Mouse (Mus musculus) CD8-positive naive resting alpha-beta T cell, adult 2 months (primary cell): ENCODE results near the gene Slc9a1.

Experiments used
- DNase-seq, 2 experiments: peaks; one replicate each; pipeline ENCODE4 v3.0.0; 2022; ENCODE audit warnings: low read depth in 2 of 2, low spot score in 2 of 2

Gene Slc9a1

GRCm38 (mm10) chr4:133372278-133372665 is 2.8 kb downstream of the Slc9a1 start:
- DNase-seq: no peak

GRCm38 (mm10) chr4:133374011-133374410 is 4.5 kb downstream of the Slc9a1 start:
- DNase-seq: no peak

GRCm38 (mm10) chr4:133375812-133376577 is 6.5 kb downstream of the Slc9a1 start:
- no peak for DNase-seq

- DNase-seq: no peak
These were observed 8.9 kb downstream of the Slc9a1 start for GRCm38 (mm10) chr4:133378236-133379045.

- DNase-seq: no peak
These were observed 9.5 kb downstream of the Slc9a1 start for GRCm38 (mm10) chr4:133379046-133379347.

- DNase-seq: no peak
These were observed 10.4 kb downstream of the Slc9a1 start for GRCm38 (mm10) chr4:133379861-133380260.

- DNase-seq: no peak
These were observed 11.0 kb downstream of the Slc9a1 start for GRCm38 (mm10) chr4:133380532-133380931.

GRCm38 (mm10) chr4:133381141-133381540 is 11.6 kb downstream of the Slc9a1 start:
- no peak for DNase-seq

- no peak for DNase-seq
These were observed 16.7 kb downstream of the Slc9a1 start for GRCm38 (mm10) chr4:133386061-133386797.

- DNase-seq: no peak
These were observed 17.5 kb downstream of the Slc9a1 start for GRCm38 (mm10) chr4:133387053-133387452.

- no peak for DNase-seq
These were observed 19.5 kb downstream of the Slc9a1 start for GRCm38 (mm10) chr4:133388781-133389552.

- no peak for DNase-seq
These were observed 20.5 kb downstream of the Slc9a1 start for GRCm38 (mm10) chr4:133390042-133390441.

- DNase-seq: no peak
These were observed 21.1 kb downstream of the Slc9a1 start for GRCm38 (mm10) chr4:133390585-133390984.

- DNase-seq: no peak
These were observed 21.9 kb downstream of the Slc9a1 start for GRCm38 (mm10) chr4:133391185-133392040.

- no peak for DNase-seq
These were observed 25.6 kb downstream of the Slc9a1 start for GRCm38 (mm10) chr4:133394981-133395573.

- no peak for DNase-seq
These were observed 26.6 kb downstream of the Slc9a1 start for GRCm38 (mm10) chr4:133396079-133396478.

- DNase-seq: no peak
These were observed 27.8 kb downstream of the Slc9a1 start for GRCm38 (mm10) chr4:133397299-133397698.

GRCm38 (mm10) chr4:133397961-133398360 is 28.5 kb downstream of the Slc9a1 start:
- no peak for DNase-seq

GRCm38 (mm10) chr4:133398619-133399018 is 29.1 kb downstream of the Slc9a1 start:
- DNase-seq: no peak

- no peak for DNase-seq
These were observed 30.0 kb downstream of the Slc9a1 start for GRCm38 (mm10) chr4:133399509-133399908.
